Mouse (Mus musculus): ENCODE measurements around the gene Fgfr2. TPM values are rescaled to one million over a fixed set of nuclear protein-coding genes. Genes with fewer than 3 reads are reported as not detected.

Gene Fgfr2
- polyA plus RNA-seq, 1 experiment from 2014 or later, result 106 TPM

DNA sequence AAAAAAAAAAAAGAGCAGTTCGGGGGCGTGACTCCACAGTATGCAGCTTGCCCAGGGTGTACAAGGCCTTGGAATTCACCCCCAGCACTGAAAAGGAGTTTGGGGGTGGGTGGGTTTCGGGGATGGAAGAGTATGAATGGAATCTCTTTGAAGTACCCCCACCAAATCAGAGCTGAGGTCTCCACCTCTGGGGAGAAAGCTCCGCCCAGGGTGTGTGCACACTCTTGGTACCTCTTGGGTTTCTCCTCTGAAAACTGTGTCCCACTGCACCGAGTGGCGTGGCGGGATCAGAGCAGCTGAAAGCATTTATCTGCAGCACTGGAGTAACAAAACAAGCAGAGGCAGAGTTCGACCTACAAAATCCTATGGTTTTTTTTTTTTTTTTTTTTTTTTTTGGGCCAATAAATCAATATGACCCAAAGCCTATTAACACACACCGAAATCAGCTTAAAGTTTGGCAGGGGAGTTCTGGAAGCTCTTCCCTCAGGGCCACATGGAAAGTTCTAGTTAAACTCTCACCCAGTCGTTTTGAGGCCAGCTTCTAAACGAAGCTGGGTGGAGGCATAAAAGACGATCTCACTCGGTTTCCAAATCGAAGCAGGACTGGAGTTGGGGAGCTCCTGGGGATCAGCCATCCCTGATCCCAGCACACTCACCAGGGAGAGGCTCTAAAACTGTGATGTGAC, 2798.3 kb downstream of the Fgfr2 start:
- H3K4me3 ChIP-seq (ENCODE audit: low read depth, low read length), result no peak overlapping the region
- ATAC-seq (ENCODE audit: low read depth) (no peak), DNase-seq (ENCODE audit: low spot score) (peak; percentile 52)
- H3K4me2 ChIP-seq (ENCODE audit: low read depth, low read length), result no peak overlapping the region
- 0 out of 2 replicates have a peak, but pooled peaks cover 3% of the 10 kb centered on the region for H3K27me3 ChIP-seq (replicated peaks; ENCODE audit: control insufficient read depth, insufficient read depth, low read length)
- H3K36me3 ChIP-seq (ENCODE audit: control insufficient read depth, insufficient read depth, low read length), result no peaks in the 10 kb centered on the region
- no peaks in the 10 kb centered on the region for H3K9me3 ChIP-seq (ENCODE audit: control insufficient read depth, low read length)
- H3K4me1 ChIP-seq (ENCODE audit: control insufficient read depth, insufficient read depth, low read length), result peaks cover 48% of the 10 kb centered on the region
- peak overlapping the region; percentile 75 for H3K27ac ChIP-seq (replicated peaks; ENCODE audit: low read depth, low read length)
- H3K9ac ChIP-seq (ENCODE audit: low read depth, low read length), result 0 out of 2 replicates have a peak overlapping the region, but pooled peaks have one; percentile 1
- 39% methylated on average over 12 of the region's 14 CpGs for WGBS

DNA sequence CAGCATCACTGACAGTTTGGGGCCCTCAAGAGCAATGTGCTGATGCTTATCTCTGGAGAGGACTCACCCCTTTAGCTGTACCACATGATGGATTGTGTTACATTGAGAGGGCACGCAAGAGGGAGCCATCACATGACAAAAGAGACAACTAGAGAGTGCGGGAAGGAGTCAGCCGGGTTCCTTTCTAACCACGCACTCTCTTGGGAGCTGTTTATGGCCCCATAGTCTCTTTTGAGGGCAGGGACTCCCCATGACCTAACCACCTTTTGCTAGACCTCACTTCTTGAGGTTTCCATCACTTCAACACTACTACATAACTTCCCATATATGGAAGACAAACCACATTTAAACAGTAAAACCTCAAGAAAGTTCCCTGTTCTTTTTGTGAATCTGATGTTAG, 2799.4 kb downstream of the Fgfr2 start:
- DNase-seq (ENCODE audit: low spot score) (no peak), ATAC-seq (ENCODE audit: low read depth) (no peak)
- H3K4me3 ChIP-seq (ENCODE audit: low read depth, low read length), result no peak overlapping the region
- H3K27ac ChIP-seq (replicated peaks; ENCODE audit: low read depth, low read length), result no peak overlapping the region
- 0 out of 2 replicates have a peak, but pooled peaks cover 3% of the 10 kb centered on the region for H3K27me3 ChIP-seq (replicated peaks; ENCODE audit: control insufficient read depth, insufficient read depth, low read length)
- no peaks in the 10 kb centered on the region for H3K9me3 ChIP-seq (ENCODE audit: control insufficient read depth, low read length)
- peaks cover 49% of the 10 kb centered on the region for H3K4me1 ChIP-seq (ENCODE audit: control insufficient read depth, insufficient read depth, low read length)
- H3K36me3 ChIP-seq (ENCODE audit: control insufficient read depth, insufficient read depth, low read length), result no peaks in the 10 kb centered on the region
- no peak overlapping the region for H3K9ac ChIP-seq (ENCODE audit: low read depth, low read length)
- no peak overlapping the region for H3K4me2 ChIP-seq (ENCODE audit: low read depth, low read length)
- WGBS, result 88% methylated on average over 4 of the region's 4 CpGs

DNA sequence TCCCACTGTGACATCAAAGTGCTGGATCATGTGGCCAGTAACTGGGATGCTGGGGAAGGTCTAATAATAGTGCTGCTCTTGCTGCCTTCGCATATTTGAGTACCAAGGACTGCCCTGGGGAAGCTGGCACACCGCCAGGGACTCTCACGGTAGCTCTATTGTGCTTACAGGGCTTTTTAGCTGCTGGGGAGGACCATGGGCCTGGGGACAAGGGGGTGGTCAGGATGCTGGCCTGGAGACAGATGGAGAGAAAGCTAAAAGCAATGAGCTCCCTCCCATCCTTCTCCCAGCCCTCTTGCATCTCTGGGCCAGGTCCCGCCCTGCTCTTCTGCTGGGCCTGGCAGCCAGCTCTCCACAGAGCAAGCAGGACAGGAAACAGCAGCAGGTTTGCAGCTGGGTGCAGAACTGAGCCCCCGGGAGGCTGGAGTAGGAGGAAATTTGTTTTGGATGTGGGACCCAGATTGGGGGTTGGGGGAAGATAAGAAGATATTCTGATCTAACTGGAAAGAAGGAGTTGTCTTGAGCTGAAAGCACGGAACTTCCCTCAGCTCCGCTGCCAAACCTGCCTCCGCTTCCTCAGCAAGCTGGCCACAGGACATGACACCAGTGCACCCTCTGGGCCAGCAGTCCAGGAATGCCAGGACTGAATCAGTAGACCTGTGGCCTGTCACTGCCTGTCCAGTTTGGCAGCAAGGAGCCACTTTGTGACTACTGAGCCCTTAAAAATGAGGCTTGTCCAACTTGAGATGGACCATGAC, 2803.2 kb downstream of the Fgfr2 start:
- ATAC-seq (ENCODE audit: low read depth), result peak; percentile 71
- DNase-seq (ENCODE audit: low spot score), result peak; percentile 86
- Histone ChIP-seq H3K9me3 (ENCODE audit: control insufficient read depth, low read length) (no peaks in the 10 kb centered on the region), H3K4me2 (ENCODE audit: low read depth, low read length) (no peak overlapping the region), H3K4me3 (ENCODE audit: low read depth, low read length) (no peak overlapping the region), H3K4me1 (ENCODE audit: control insufficient read depth, insufficient read depth, low read length) (peaks cover 17% of the 10 kb centered on the region), H3K9ac (ENCODE audit: low read depth, low read length) (no peak overlapping the region), H3K36me3 (ENCODE audit: control insufficient read depth, insufficient read depth, low read length) (no peaks in the 10 kb centered on the region), H3K27me3 (replicated peaks; ENCODE audit: control insufficient read depth, insufficient read depth, low read length) (no peaks in the 10 kb centered on the region), H3K27ac (replicated peaks; ENCODE audit: low read depth, low read length) (peak overlapping the region; percentile 67)
- 33% methylated on average over 8 of the region's 8 CpGs for WGBS

DNA sequence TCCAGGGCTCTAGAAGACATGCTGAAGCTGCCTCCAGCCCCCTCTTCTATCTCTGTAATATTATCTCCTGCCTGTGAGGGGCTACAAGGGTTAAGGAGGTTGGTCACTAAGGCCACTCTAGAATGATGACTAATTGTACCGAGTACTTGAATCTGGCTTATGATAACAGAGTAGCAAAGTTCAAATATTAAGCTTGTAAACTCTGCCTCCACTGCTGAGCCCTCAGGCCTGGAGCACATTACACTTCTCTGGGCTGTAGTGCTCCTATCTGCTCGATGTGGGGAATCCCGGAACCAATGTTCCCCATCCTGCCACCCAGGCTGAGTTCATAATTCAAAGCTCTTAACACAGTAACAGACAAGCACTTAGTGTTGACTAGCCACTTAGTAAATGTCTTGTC, 2806.9 kb downstream of the Fgfr2 start:
- Histone ChIP-seq H3K9me3 (ENCODE audit: control insufficient read depth, low read length) (no peaks in the 10 kb centered on the region), H3K4me1 (ENCODE audit: control insufficient read depth, insufficient read depth, low read length) (peaks cover 11% of the 10 kb centered on the region), H3K4me3 (ENCODE audit: low read depth, low read length) (no peak overlapping the region), H3K4me2 (ENCODE audit: low read depth, low read length) (no peak overlapping the region), H3K27ac (replicated peaks; ENCODE audit: low read depth, low read length) (no peak overlapping the region), H3K9ac (ENCODE audit: low read depth, low read length) (no peak overlapping the region), H3K27me3 (replicated peaks; ENCODE audit: control insufficient read depth, insufficient read depth, low read length) (no peaks in the 10 kb centered on the region), H3K36me3 (ENCODE audit: control insufficient read depth, insufficient read depth, low read length) (no peaks in the 10 kb centered on the region)
- ATAC-seq (ENCODE audit: low read depth), result no peak
- WGBS, result 78% methylated on average over 3 of the region's 3 CpGs
- no peak for DNase-seq (ENCODE audit: low spot score)

DNA sequence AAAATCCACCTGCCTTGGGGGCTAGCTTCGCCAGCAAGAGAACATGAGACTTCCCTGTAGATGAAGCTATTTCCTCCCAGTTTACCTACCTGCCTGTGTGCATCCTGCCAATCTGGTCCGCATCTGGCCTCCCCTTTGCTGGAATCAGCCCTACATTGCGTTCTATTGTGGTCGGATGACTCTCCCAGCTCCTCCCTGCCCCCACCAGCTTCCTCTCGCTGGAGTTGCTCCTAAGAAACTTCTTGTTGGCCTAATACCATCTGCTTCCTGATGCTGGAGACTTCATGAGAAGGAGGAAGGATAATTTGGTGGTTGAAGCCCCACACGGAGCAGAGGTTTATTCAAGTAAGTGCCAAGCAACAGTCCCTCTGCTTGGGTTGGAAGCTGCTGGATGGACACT, 2807.9 kb downstream of the Fgfr2 start:
- no peaks in the 10 kb centered on the region for H3K36me3 ChIP-seq (ENCODE audit: control insufficient read depth, insufficient read depth, low read length)
- H3K4me1 ChIP-seq (ENCODE audit: control insufficient read depth, insufficient read depth, low read length), result peaks cover 8% of the 10 kb centered on the region
- no peak overlapping the region for H3K4me2 ChIP-seq (ENCODE audit: low read depth, low read length)
- no peak overlapping the region for H3K4me3 ChIP-seq (ENCODE audit: low read depth, low read length)
- H3K27ac ChIP-seq (replicated peaks; ENCODE audit: low read depth, low read length), result no peak overlapping the region
- no peaks in the 10 kb centered on the region for H3K27me3 ChIP-seq (replicated peaks; ENCODE audit: control insufficient read depth, insufficient read depth, low read length)
- WGBS, result 67% methylated on average over 6 of the region's 6 CpGs
- DNase-seq (ENCODE audit: low spot score), result no peak
- H3K9me3 ChIP-seq (ENCODE audit: control insufficient read depth, low read length), result no peaks in the 10 kb centered on the region
- ATAC-seq (ENCODE audit: low read depth), result no peak
- H3K9ac ChIP-seq (ENCODE audit: low read depth, low read length), result no peak overlapping the region

DNA sequence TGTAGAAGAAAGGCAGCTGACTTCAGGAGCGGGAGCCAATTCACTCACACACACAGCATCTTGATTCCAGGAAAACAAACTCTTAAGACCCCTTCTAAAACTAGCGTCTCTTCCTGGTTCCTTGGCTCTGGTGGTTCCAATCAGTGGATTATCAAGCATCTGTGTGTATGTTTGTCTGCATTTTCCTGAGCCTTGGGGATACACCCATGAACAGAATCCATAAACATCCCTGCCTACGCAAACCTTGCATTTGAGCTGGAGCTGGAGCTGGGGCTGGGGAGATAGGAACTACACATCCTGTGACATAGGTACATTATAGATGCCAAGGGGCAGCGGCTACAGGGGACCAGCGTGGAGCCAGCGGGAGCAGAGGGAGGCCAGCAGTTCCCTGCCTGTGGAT, 2808.5 kb downstream of the Fgfr2 start:
- peaks cover 2% of the 10 kb centered on the region for H3K4me1 ChIP-seq (ENCODE audit: control insufficient read depth, insufficient read depth, low read length)
- WGBS, result 92% methylated on average over 6 of the region's 6 CpGs
- H3K27ac ChIP-seq (replicated peaks; ENCODE audit: low read depth, low read length), result no peak overlapping the region
- H3K9me3 ChIP-seq (ENCODE audit: control insufficient read depth, low read length), result no peaks in the 10 kb centered on the region
- DNase-seq (ENCODE audit: low spot score) (no peak), ATAC-seq (ENCODE audit: low read depth) (no peak)
- H3K4me2 ChIP-seq (ENCODE audit: low read depth, low read length), result no peak overlapping the region
- no peaks in the 10 kb centered on the region for H3K27me3 ChIP-seq (replicated peaks; ENCODE audit: control insufficient read depth, insufficient read depth, low read length)
- no peak overlapping the region for H3K9ac ChIP-seq (ENCODE audit: low read depth, low read length)
- no peak overlapping the region for H3K4me3 ChIP-seq (ENCODE audit: low read depth, low read length)
- H3K36me3 ChIP-seq (ENCODE audit: control insufficient read depth, insufficient read depth, low read length), result no peaks in the 10 kb centered on the region

DNA sequence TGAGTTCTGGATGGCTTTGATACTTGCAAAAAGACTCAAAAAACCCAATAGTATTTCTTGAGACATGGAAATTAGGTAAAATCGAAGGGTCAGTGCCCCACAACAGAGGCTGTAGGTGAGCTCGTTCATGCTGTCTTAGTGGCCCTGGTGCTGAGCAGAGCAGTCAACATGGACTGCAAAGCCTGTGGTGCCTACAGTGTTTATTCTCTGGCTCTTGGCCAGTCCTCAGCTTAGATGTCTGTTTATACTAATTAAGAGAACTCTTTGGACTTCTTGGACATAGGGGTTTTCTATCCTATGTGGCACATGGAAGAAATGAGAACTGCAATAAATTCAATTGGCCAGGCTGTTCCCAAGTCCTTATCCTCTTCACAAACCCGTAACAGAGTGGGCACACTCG, 2811.8 kb downstream of the Fgfr2 start:
- Histone ChIP-seq H3K4me2 (ENCODE audit: low read depth, low read length) (no peak overlapping the region), H3K27me3 (replicated peaks; ENCODE audit: control insufficient read depth, insufficient read depth, low read length) (no peaks in the 10 kb centered on the region), H3K9ac (ENCODE audit: low read depth, low read length) (no peak overlapping the region), H3K9me3 (ENCODE audit: control insufficient read depth, low read length) (no peaks in the 10 kb centered on the region), H3K36me3 (ENCODE audit: control insufficient read depth, insufficient read depth, low read length) (no peaks in the 10 kb centered on the region), H3K4me3 (ENCODE audit: low read depth, low read length) (no peak overlapping the region), H3K27ac (replicated peaks; ENCODE audit: low read depth, low read length) (no peak overlapping the region), H3K4me1 (ENCODE audit: control insufficient read depth, insufficient read depth, low read length) (no peaks in the 10 kb centered on the region)
- WGBS, result 87% methylated on average over 4 of the region's 4 CpGs
- ATAC-seq (ENCODE audit: low read depth) (no peak), DNase-seq (ENCODE audit: low spot score) (no peak)

DNA sequence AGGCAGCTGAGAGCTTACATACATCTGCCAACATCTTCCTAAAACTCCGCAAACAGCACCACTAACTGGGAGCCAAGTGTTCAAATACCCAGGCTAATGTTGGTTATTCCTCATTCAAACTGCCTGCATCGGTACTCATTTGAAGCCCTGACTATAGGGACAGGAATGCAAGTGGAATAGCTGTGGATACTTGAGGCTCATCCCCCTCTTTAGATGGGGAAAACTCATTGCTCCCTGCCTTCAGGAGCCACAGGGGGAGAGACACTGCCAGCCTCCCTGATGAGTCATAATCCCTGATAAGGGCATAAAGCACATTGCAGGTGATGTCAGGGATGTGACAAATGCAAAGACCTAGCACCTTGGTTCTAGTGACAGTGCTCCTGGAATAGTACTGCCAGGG, 2814.0 kb downstream of the Fgfr2 start:
- H3K9me3 ChIP-seq (ENCODE audit: control insufficient read depth, low read length), result no peaks in the 10 kb centered on the region
- no peak overlapping the region for H3K9ac ChIP-seq (ENCODE audit: low read depth, low read length)
- H3K4me3 ChIP-seq (ENCODE audit: low read depth, low read length), result no peak overlapping the region
- WGBS, result 76% methylated on average over 2 of the region's 2 CpGs
- H3K4me1 ChIP-seq (ENCODE audit: control insufficient read depth, insufficient read depth, low read length), result no peaks in the 10 kb centered on the region
- no peak for DNase-seq (ENCODE audit: low spot score)
- H3K27ac ChIP-seq (replicated peaks; ENCODE audit: low read depth, low read length), result no peak overlapping the region
- H3K36me3 ChIP-seq (ENCODE audit: control insufficient read depth, insufficient read depth, low read length), result no peaks in the 10 kb centered on the region
- no peak for ATAC-seq (ENCODE audit: low read depth)
- H3K27me3 ChIP-seq (replicated peaks; ENCODE audit: control insufficient read depth, insufficient read depth, low read length), result no peaks in the 10 kb centered on the region
- no peak overlapping the region for H3K4me2 ChIP-seq (ENCODE audit: low read depth, low read length)
